Mouse (Mus musculus): ENCODE results near the gene Brinp3.
A peak's percentile ranks its signal among the peaks of the same experiment; 100 is the strongest.
"Not testable (repeated sequence)": the region's sequence is repeated elsewhere in the genome, so short reads cannot be mapped to it uniquely, and the experiment has no call there.

Gene Brinp3

DNA sequence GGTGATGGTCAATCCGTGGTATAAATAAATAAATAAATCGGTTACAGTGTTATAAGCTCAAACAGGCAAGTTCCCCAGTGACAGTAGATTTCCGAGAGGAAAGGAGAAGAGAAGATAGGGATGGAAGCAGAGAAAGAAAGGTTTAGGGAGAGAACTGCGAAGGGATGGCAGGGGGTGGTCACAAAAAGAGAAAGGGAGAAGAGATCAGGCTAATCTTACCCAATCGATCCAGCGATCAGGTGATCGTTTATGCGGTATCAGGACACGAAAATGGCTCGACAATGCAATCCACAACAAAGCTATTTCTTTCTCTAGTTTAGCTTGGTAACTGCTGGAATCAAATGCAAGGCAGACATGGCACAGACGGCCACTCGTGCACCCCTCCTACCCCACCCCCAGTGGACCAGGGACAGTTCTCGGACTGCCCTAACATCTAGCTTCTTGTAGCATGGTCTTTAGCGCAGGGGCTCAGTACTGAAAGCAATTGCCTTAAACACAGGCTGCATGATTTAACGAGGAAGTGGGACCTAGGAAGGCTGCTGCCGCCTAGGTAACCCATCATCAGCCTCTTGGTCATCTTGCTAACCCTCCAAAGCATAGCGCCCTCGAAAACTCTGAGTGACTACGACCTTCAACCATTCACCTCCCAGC lies at the start of gene Brinp3:
Gene Brinp3 (plus strand): TSS at position 80 of the 651 bp plus-strand sequence.
- DNase-seq (ENCODE audit: low spot score in 2 of 2) = peak; percentile 28

DNA sequence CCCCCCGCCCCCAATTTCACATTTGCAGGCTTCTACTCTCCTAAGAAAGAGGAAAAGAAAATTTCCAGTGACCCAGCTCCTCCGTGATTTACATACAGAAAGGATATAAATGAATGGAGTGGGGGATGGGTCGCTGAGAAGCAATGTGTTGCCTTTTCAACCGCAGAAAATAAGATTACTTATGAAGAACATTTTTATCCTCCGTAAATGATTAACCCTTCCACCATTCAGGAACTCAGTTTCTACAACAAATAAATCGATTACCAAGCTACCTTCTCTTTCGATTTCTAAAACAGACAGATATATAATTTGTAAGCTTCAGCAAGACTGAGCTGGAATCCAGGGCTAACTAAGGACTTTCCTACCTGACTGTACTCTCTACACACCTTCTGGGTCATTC lies 339 bp upstream of the Brinp3 start:
- peak in 1 of 2 experiments; percentile 20 for DNase-seq (ENCODE audit: low spot score in 2 of 2)

DNA sequence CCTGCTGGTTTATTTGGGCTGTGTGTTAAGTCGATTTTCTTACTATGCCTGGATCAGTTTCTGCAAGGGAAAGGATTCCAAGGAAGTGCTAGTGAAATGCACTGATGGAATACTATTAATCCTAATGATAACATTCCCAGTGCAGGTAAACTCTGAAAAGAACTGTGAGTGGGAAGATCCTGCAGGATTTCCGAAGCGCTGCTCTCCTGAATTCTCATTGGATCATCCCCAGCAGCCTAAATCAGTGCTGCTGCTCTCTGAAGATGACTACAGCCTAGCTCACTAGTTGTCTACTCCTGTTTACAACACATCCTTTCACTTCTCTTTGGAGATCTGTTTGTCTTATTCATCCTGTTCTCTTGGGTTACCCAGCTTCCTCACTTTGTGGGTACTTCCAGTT lies 826 bp downstream of the Brinp3 start:
- no peak for DNase-seq (ENCODE audit: low spot score in 2 of 2)

DNA sequence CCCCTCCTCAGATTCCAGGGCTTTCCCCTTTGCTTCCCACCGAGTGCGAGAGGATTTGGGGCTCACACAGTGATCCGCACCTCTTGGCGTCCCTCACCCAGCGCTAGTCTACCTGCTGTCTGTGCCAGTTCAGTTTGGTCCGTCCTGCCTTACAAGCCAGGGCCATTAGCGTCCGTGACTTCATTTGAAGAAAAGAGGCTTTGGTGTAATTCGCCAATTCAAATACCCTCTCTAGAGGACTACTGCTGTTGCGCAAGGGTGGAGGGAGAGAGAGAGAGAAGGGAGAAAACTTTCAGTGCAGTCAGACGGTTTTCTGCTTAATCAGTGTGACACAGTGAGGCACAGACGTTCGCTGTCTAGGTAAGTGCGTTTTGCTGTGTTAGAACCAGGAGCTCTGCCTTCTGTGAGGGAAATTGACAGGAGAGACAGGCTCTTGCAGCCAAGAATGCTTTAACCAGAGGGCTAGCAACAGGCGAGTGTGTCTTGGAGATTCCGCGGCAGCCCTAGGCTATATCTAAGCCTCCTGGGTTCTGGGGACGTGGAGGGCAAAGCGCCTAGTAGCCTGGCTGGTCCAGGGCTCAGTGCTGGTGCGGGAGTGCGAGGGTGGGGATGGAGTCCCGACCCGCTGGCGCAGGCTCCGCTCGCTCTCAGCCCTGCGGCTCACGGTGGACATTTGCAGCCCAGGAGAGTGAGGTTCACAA lies 3.0 kb downstream of the Brinp3 start:
- DNase-seq (ENCODE audit: low spot score in 2 of 2) = peak in 1 of 2 experiments; percentile 42

DNA sequence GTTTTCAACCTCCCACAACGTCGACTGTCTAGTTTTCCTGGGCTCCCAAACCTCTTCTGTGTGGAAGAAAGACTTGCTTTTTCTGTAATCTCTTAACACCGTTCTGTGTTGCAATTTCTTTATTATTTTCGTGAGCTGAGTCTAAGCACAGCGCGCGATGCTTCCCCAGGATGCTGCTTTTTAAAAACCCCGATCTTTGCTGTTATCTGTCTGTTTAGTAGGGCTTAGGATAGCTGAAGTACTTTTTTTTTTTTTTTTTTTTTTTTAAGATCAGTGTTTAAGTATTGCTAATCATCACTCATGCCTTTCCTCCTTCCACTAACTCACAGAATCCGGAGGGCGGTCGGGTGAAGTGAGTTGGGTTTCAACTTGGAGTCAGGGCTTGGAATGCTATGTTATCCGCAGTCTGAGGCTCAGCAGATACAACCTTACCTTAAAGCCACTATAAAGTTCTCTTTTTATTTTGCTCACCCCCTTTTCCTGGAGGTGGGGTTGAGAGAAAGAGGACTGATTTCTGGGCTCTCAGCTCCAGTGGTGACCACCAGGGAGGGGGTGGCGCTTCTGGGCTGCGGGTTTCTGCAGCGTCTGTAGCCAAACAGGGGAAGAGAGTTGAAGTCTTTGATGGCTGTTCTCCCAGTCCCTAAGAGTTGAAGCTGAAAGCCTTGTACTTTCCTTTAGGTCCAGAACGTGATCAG lies 3.7 kb downstream of the Brinp3 start:
- DNase-seq (ENCODE audit: low spot score in 2 of 2) = peak in 1 of 2 experiments; percentile 10

DNA sequence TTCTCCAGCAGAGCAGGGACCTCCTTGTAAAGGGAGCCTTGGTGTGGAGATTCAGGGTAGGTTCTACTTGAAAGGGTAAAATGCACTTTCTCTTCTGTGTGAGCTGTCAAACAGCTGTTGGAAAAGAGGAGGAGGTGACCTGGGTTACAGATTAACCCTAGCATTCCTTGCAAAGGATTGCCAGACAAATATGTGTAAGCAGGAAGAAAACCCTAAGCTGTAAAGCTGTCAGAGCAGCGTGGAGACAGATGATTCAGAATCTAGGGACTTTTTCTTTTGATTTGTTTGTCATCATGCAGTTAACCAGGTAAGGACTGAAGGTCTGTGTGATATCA lies 4.2 kb downstream of the Brinp3 start:
- DNase-seq (ENCODE audit: low spot score in 2 of 2) = no peak

DNA sequence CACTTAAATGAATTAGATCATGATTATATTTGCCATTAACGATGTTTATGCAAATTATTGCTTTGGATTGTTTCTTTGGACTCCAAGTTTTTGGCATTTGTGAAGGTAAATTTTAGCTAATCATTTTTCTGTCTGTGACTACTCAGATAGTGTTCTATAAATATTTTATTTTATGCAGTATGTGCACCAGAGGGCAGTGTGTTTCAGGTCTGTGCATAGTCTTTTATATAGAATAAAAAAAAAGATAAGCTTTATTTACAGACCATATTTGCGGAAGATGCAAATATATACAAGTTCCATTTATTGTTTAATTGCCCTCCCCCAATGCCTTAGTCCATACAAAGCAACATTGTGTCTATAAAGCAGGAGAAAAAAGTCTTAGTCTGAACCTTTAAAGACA lies 20.8 kb downstream of the Brinp3 start:
- DNase-seq (ENCODE audit: low spot score in 2 of 2) = no peak

DNA sequence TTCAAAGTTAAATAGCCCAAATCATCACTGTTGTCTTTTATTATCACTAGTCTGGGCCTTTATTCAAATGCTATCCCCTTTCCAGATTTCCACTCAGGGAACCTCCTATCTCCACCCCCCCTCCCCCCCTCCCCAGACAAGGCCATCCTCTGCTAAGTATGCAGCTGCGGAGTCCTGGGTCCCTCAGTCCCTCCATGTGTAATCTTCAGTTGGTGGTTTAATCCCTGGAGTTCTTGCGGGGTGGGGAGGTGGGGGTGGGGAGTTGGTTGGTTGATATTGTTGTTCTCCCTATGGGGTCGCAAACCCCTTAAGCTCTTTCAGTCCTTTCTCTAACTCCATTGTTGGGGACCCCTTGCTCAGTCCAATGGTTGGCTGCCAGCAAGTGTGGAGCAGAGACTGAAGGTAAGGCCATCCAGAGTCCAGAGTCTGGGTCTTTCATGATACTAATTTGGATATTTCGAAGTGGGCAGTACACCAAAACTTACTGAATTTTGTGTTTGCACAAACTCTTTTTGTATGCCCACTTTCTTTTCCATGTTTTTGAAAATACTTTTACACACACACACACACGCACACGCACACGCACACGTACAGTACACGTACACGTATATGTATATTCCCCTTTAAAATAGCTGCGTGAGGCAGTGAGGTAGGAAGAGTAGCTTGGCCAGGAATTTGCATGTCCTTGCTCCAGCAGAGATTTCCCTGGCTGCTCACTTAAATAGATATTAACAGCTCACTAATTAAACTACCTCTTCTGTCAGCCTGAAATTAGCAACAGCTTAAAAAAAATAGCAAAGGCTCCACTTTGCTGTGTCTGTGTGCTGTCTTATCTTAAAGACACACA lies 29.4 kb downstream of the Brinp3 start:
- no peak for DNase-seq (ENCODE audit: low spot score in 2 of 2)

DNA sequence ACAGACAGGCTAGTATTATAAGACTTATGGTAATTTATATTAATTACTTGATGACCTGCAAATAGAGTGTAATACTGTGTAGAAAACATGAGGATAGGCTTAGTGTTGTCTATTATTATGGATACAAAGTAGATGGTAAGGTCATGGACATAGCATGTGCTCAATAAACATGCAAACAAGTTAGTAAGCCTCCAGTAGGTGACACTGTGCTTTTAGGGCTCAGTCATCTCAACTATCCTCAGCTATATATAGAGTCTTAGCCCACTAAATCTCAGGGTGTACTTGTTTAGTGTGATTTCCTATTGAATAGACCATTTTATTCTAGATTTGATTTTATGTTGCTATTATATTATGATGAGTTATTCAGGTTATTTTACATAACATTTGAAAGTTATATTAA lies 34.0 kb downstream of the Brinp3 start:
- DNase-seq (ENCODE audit: low spot score in 2 of 2) = no peak

DNA sequence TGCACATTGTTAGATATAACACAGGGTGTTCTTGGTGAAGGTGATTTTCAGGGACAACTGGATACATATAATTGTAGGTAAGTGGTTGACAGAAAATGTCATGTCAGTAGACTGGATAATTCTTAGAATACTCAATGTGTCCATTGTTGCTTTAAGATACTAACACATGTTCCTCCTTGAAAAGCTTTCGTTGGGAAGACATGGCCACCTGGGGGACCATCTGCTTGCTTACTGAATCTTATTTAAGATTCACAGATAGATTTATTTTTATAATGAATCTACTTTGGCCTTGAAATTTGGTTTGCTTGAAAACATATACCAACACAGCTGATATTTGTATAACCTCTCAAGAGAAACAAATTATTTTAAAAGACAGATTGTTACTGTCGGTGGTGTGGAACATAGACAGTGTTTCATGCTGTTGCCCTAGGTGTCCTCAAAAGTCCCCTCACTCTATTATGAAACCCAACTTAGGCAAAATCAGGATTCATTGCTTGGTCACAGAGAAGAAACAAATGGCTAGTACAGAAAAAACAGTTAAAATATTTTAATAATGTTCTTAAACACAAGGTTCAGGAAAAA lies 52.4 kb downstream of the Brinp3 start:
- no peak for DNase-seq (ENCODE audit: low spot score in 2 of 2)

DNA sequence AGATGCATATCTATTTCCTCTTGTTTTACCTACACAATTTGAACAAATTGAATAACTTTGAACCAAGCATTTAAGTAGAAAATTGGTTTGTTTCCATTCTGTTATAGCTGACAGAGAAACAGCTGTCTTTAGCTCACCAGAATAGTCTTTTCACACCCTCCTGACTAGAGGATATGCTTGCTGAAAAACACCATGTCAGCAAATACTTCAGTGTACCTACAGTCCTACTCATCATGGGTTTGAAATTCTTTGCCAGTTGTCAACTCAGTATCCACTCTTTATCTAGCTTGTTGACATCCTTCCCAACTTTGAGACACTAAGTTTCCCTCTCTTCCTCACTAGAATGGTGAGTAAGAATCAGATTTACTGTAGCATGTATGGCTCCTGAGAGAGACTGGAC lies 62.4 kb downstream of the Brinp3 start:
- no peak for DNase-seq (ENCODE audit: low spot score in 2 of 2)

DNA sequence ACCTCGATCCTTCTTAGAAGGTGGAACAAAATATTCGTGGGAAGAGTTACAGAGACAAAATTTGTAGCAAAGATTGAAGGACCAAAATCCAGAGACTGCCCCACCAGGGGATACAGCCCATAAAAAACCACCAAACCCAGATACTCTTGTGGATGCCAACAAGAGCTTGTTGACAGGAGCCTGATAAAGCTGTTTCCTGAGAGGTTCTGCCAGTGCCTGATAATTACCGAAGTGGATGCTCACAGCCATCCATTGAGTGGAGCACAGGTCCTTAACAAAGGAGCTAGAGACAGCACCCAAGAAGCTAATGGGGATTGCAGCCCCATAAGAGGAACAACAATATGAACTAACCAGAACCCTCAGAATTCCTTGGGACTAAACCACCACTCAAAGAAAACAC lies 67.6 kb downstream of the Brinp3 start:
- DNase-seq (ENCODE audit: low spot score in 2 of 2) = no peak

DNA sequence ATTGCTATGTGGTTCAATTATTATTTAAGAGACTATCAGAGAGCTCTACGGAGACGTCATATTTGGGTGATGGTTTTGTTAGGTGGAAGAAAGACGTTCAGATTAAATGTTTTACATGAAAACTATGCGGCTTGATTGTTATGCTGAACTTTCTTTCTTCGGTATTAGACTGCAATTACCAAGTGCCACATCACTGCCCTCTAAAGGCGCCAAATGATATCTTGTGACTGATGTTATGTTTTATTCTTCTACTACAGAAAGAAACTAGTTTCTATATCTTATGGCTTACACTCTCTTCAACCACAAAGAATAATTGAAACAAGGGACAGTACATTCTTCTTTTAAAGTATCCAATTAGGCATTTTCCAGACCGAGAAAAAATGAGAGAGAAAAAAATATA lies 89.6 kb downstream of the Brinp3 start:
- DNase-seq (ENCODE audit: low spot score in 2 of 2) = no peak

DNA sequence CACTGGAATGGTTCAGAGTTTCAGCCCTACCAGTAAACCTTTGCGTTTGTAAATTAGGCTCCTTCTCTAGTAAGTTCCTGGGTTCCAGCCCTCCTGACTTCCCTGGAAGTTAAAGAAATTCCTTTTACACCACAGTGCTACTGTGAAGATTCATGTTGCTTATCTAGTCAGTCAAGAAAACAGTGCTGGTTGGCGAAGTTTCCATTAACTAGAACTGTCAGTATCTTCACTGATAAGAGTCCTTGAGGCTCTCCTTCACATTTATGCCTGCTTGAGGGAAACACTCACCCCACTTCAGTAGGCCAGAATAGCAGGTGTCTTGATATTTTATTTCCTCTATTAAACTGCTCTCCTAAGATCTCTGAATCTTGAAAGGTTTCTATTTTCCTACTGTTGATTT lies 138.3 kb downstream of the Brinp3 start:
- DNase-seq (ENCODE audit: low spot score in 2 of 2) = no peak

DNA sequence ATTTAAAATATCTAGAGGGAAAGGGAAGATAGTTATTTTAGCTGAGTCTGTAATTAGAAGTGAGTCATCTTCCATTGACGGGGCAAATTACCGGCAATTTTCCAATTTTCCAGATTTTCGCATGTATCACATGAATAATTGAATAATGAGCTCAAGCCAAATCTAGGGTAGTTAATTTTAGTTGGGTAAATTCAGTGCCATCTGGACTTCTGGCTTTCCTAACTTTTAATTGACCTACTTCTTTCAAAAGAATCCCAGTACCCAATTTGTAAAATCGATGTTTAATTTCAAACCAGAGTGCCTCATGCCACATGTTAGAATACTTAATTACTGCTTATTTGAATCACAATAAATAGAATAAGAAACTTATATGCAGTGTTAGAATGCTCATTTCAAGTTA lies 162.7 kb downstream of the Brinp3 start:
- DNase-seq (ENCODE audit: low spot score in 2 of 2) = no peak

DNA sequence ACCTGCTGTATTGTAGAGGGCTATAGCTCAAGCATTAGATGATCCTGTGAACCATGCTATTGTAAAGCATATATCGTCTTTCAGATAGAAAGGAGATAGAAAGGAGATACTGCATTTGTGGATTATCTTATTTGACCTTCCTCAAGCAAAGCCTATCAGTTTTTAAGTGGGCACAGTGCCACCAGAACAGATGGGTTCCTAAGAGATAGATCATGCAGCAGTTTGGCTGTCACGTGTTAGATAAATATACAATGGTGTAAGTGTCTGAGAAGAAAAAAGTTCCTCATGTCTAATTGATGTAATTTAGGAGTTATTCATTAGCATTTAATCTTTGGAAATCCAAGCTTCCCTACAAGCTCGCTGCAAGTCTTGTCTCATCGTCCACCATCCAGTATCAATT lies 206.2 kb downstream of the Brinp3 start:
- no peak for DNase-seq (ENCODE audit: low spot score in 2 of 2)

DNA sequence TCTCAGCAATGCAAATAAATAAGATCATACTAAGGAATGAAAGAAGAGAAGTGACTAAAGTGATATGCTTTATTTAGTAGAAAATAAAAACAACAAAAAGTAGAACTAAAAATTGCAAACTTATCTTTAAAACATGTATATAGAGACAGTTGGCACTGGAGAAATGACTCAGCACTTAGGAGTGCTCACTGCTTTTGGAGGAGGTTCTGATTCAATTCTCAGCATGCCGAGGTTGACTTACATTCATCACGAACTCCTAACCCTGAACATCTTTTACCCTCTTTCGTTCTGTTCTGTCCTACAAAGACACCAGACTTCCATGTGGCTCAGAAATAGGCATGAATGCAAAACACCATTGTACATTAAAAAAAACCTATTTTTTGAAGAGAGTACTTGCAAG lies 225.0 kb downstream of the Brinp3 start:
- no peak for DNase-seq (ENCODE audit: low spot score in 2 of 2)

DNA sequence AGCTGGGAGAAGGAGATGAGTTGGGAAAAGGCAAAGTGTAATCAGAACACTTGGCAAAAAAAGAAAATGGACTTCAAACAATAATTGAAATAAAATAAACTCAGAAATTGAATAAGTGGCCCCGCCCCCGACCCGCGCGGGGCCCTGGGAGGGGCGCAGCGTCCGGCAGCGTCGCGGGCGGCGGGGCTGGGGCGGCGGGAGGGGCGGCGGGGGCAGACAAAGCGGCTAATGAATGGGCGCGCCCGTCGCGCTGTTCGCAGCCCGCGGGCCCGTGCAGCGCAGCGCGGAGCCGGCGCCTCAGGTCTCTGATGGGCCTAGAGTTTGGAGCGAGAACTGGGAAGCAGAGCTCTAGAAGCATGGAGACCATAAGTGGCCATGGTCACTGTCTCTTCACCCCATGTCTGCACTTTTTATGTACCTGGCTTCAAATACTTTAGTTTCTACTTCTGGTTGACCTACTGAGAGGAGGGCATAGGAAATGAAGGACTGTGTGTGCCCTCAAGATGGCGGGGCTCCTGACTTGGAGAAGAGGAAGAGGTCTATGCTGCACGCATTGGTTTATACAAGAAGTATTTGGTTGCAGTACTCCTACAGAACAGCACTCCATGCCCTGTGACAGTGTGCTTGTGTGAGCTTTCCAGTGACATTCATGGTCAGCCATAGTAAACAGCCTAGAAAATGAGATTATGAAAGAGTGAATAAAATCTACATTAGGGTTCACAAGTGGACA lies 230.4 kb downstream of the Brinp3 start:
- DNase-seq (ENCODE audit: low spot score in 2 of 2) = not testable (repeated sequence)

DNA sequence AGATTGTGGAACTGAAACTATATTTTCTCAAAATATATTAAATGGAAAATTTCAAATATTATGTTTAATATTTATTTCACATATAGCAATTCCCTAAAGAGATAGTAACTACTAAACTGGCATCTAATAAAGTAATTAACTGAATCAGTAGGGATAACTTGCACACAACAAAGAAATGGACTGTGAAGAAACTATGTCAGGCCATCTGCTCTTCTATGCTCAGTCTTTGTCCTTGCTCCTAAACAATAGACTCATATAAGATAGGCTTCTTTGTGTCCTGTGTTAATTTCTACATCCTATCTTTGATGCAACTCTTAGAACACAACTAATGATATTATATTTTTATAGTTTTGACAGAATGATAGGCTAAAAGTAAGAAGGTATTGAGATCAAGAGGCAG lies 256.5 kb downstream of the Brinp3 start:
- no peak for DNase-seq (ENCODE audit: low spot score in 2 of 2)

DNA sequence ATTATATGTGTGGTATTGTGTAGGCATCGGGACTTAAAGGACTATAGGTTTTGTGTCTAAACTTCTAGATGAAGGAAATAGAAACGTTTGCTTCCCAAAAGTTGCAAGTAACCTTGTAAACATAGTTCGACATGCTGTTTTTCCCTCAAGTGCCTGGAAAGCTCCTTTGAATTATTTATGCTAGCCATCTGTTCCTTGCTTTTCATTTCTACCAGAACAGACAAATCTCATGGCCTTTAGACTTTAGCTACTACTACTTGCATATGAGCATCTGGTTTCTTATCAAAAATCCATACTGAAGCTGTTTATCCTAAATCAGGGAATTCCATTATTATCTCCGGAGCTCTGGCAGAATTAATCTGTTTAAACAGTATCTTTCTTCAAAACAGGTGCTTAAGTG lies 288.7 kb downstream of the Brinp3 start:
- no peak for DNase-seq (ENCODE audit: low spot score in 2 of 2)

DNA sequence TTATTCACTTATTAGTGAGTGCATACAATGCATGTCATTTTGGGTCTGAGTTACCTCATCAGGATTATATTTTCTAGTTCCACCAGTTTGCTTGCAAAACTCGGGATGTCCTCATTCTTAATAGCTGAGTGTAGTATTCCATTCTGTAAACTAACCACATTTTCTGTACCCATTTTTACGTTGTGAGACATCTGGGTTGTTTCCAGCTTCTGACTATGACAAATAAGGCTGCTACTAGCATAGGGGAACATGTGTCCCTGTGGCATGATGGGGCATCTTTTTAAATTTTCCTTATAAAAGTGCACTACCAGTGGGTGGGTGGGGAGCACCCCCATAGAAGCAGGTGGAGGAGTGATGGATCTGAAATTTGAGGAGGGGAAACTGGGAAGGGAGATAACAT lies 292.7 kb downstream of the Brinp3 start:
- no peak for DNase-seq (ENCODE audit: low spot score in 2 of 2)
